Mouse (Mus musculus) testis, postnatal 10 days (tissue): Measurements from ENCODE around the gene Ugt1a1.

Experiments
- DNase-seq: peaks from one replicate; pipeline ENCODE4 v3.0.0; 2021; ENCODE audit warnings: low spot score

Gene Ugt1a1

DNA sequence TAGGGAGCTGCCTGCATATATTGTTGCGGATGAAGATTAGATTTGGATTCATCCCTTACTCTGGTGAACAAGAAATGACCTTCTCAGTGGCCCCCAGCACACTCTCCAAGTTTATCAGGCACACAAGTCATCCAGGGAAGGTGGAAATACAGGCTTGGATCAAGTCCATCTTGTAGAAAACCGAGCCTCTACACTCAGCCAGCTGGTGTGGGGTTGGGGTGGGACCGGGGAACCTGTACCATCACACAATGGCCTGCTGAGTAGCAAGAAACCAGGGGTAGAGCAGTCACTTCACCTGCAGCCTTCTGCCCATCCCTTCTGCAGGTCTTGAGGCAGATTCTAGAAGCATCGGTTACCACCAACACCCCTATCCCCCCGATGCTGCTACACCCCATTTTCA lies 22.9 kb downstream of the Ugt1a1 start:
- peak; percentile 55 for DNase-seq

DNA sequence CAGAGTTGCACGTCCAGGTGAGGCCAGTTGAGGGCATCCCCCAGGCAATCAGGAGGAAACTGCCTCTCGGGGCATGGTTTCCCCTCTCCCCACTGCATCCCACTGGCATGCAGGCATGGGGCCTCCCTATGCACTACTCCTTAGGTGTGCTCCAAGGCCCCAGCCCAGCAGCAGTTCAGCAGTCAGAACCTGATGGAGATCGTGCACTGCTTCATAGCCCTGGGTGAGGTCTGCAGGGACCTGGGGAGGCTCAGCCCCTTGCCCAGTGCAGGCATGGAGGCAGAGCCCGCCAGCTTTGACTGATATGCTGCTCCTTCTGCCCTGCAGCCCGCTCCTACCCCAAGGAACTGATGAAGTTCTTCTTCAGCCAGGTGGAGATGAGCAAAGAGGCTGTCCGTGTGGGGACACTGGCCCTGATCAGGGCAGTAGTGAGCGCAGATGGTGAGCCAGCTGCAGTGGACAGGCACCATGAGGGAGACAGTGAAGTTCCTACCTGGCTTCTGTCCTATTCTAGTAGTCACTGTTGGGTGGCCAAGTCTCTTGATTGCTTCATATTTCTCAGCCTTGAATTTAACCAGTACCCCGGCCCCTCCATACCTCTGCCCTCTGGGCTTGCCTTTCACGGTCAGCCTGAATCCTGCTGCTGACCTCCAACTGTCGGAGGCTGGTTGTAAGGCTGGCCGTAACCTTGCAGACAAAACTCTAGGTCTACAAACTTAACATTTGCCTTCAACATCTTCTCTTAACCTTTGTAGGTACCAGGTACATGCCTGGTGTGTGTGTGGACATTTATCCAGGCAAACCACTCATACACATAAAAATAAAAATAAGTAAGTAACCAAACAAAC lies 23.5 kb downstream of the Ugt1a1 start:
- DNase-seq = peak; percentile 66

DNA sequence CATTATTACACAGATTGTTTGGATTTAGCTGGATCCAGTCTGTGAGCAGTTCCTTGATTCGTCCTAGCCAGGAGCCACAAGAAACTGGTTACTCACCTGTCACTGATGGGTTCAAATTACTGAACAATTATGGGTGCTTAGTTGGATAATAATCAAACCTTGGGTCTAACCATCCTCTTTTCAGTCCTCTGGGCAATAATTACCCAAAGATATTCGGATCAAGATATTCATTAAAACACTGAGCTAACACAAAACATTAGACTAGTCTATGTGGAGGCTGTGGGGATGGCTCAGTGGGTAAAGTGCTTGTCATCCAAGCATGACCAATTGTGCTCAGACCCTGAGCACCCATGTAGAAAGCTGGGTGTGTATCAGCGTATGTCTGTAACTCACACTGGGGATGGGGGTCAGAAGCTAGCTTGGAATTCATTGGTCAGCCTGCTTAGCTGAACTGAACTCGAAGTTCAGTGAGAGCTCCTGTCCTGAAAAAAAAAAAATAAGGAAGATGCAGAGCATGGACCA lies 24.2 kb downstream of the Ugt1a1 start:
- DNase-seq = no peak

DNA sequence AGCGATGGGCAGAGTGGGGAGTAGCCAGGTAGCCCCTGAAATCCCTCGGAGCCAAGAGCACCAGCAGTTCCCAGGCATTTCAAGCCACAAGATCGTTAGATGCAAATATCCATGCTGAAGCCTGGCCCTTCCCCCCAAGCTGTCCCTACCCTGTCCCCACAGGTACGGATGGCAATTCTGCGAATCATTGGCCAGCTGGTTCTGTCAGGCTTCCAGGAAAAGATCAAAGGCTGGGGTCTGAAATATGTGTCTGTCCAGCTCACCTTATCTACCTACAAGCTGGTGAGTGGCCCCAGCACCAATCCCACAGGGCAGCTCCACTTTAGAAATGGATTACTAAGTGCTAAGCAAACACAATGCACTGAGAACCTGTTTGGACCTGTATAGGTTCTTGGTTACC lies 25.6 kb downstream of the Ugt1a1 start:
- DNase-seq = no peak

DNA sequence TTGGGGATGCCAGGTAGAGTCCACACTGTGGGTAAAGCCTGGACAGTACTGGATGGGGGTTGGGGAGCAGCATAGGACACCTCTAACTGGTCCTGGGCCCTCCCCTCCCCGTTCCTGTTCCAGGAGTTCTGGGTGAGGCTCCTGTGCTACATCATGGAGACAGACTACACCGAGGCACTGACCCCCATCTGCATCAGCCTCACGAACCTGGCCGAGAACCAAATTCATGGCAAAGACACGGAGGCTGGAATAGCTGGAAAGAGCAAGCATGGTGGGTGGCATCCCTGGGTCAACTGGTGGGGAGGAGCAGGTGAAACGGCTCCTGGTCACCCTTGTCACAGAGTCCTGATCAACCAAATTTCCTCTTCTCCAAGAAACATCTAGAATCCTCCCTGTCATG lies 27.0 kb downstream of the Ugt1a1 start:
- DNase-seq = peak; percentile 70

DNA sequence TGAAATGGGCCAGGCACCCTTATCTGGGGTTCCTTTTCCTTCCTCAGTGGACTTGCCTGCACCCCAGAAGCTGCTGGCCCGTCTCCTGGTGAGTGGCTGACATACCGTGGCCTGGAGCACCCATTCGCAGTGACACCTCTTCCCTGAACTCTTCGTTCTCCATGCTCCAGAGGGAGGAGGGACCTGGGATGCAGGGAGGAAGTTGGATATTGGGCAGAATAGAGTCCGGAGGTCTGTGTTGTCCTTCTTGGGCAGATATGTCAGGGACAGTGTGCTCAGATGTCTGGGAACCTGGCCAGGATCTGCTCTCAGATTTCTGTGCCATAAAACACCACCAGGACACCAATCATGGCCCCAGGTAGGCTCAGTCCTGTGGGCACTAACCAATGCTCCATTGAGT lies 28.3 kb downstream of the Ugt1a1 start:
- peak; percentile 65 for DNase-seq

DNA sequence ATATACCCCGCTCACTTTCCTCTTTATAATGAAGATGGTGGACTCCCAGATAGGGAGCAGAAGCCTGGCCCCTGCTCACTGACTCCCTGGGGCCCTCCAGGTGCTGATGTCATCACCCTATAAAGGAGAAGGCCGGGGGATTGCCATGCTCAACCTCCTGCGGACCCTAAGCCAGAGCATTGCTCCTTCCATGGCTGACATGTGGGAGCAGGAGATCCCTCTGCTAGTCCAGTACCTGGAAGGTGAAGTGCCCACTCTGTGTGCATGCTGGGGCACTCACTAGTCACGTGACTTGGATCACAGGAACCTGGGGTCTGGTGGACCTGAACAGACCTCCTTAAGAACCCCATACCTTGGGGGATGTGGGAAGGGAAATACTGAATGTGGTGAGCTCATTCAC lies 28.8 kb downstream of the Ugt1a1 start:
- peak; percentile 64 for DNase-seq

DNA sequence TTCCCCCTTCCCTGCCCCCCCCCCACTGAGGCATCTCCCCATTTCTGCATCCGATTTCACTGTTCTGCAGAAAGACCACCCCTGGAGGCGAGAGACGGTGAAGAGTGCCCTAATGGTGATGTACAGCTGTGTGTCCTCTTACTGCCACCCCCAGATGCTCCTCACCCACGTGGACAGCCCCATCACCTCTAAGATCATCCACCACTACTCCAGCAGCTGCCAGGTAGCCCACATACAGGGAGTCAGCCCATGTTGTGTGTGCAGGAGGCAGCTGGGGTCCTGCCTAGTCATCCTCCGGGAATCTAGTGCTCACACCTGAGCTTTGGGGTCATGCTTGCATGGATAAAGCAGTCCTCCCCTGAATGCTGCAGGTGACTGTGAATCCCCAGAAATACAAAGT lies 32.1 kb downstream of the Ugt1a1 start:
- DNase-seq = no peak

DNA sequence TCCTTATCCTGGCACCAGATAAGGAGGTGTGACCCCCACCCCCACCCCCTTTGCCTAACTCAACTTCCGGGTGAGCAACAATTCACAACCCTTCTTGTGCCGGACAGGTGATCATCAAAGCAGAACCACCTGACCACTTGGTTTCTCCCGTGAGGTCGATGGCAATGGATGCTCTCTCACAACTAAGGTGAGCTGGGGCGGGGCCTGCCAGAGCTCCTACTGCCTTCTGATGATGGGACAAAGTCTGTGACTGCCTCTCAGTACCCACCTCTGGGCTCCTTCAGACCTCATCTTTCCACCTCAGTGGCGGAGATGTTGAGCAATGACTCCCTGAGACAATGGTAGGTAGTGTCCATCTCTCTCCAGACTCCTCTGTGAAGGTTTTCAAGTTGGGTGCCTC lies 34.1 kb downstream of the Ugt1a1 start:
- peak; percentile 71 for DNase-seq

DNA sequence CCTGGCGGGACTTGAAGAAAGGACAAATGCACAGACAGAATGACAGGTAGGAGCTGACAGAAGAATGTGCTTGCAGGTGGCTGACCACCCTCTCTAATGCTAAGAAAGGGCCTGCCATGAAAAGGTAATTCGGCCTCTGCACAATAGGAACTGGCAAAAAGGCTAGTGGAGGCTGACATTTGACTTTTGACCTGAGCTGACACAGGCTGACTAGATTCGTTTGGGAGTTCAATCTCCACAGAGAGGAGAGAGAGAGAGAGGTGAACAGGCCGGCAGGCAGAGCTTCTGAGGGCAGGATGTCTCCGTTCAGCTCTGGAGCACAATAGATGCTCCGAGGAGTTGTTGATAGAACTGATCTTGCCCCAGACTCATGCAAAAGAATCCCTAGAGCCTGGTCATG lies 34.6 kb downstream of the Ugt1a1 start:
- no peak for DNase-seq

DNA sequence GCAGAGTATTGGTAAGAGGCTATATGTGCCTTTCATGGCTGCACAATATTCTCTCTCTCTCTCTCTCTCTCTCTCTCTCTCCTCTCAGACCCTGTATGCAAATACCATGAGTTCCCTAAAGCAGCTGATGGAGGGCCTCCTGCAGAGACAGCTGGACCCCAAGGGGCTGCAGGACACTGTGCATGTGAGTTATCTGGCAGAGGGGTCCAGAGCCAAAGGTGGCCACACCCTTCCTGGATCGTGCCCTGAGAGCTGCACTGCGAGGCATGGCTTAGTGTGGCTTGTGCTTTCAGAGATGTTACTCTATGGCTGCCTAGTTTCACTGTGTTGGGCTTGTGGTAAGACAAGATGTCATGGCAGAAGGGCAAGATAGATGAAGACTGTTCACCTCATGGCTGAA lies 35.9 kb downstream of the Ugt1a1 start:
- peak; percentile 65 for DNase-seq

DNA sequence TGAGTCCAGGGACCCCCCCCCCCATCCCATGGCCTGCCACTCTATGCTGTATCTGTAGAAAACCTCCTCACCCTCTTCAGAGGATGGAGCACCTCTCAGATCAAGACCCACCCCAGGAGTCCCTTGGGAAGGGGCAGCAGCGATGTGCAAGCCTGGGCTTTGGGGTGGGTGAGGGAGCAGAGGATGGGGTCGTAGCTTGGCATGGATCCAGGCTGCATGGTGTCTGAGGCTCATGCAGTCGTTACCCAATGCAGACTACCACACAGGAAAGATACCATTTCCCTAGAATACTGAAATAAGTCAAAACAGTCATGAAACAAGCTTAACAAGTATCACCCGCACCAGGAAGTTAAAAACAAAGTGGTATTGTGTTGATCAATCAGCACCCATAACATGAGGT lies 36.9 kb downstream of the Ugt1a1 start:
- peak; percentile 82 for DNase-seq

DNA sequence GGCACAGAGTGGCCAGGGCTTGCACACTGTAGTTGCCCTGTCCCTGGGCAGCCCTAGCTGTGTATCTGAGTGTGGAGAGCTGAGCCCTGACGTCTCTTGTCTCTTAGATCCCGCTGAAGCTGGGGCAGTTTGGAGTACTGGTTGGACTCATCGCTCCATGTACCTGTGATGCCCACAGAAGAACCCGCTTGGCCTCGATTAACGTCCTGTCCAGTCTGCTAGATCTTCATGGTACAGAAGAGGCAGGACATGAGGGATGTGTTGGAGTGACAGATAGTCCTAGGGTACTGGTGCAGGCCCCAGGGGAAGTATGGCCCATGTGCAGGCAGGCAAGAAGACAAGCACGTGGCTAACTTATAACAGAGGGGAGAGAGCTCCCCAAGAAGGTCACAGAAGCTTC lies 37.8 kb downstream of the Ugt1a1 start:
- DNase-seq = no peak

DNA sequence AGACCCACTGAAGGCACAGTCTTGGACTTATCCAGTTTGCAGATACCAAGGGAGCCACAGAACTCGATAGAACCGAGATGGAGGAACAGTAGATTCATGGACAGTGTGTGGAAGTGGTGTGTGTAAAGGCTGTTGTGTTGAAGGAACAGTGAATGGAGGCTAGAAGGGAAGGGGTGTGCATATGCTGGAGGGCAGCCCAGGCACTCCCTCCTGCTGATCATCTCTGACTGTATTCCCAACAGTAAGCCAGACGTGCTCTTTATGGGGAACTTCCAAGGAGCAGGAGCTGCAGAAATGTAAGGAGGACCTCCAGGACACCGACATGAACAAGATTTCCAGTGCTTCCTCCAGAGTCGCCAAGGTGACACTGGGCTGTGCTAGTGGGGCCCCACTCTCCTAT lies 38.3 kb downstream of the Ugt1a1 start:
- DNase-seq = no peak

DNA sequence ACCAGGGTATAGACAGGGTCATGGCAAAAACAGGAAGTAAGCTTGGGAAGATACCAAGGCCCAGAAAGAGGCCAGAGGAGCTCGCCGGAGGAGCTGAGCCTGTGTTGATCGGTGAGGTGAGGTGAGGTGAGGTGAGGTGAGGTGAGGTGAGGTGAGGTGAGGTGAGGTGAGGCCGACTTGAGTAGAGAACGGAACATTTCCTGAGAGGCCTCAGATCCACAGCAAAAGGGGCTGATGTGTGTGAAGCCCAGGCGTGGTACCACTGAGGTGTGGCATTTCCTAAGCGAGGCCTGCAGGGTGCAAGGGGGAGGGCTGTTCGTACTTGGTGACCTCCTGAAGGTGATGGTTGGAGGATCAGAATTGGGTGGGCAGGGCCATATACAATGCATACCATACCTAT lies 41.3 kb downstream of the Ugt1a1 start:
- no peak for DNase-seq

DNA sequence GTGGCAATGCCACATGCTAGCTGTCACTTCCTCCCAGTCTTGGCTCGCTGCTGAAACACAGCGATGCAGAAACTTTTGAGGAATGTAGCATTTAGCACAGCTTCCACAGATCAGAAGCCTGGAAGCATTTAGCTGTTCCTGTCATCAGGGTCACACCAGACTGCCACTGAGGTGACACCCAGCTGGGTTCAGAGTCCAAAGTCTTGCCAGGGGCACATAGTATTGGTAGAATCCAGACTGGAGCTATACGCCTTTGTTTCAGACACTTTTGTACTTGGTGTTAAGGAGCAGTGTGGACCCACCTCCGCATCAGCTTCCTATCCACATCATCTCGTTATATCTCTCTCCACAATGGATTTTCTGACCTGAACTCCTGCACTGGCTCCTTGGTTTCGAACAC lies 41.8 kb downstream of the Ugt1a1 start:
- no peak for DNase-seq

DNA sequence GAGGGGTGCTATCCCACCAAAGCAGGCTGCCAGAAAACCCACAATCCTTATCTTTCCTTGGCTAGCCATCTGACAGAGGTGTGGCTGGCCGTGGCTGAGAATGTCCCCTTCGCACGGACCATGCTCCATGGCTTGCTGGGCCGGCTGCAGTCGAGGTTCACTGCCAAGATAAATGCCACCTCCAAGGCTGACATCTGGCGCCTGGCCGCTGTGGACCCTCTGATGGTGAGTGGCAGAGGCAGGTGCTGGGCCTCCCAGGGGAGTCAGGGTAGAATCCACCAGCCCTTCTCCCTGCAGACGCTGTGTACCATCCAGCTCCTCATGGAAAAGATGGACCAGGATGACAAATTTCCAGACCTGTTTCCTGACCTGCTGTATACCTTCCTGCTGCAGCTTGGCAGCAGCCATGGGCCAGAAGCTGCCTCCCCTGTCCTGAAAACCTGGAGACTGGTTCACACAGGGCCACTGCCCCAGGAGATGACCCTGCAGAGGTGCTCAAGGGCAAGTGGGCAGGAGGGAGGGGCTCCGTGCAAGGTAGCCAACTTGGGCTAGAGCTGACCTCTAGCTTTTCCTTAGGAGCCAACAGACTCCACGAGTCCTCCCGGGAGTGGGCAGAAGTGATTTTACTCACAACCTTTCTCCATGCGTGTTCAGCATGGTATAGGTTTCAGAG lies 43.2 kb downstream of the Ugt1a1 start:
- DNase-seq = peak; percentile 77

DNA sequence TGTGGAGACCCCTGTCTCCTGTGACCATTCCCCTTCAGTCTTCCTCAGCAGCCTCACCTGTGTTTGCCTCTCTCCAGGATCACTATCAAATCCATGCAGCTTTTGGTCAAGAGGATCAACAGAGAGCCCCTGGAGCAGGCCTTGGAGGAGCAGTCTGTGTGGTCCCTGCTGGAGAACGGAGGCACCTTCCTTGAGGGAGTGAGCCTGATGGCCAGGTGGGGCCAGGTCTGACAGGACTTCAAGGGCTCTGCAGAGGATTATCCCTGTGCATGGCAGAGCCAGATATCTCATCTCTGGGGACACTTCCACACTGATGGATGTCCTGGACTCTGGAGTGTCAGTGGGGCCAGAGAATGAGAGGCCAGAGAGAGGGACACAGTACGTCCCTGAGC lies 43.7 kb downstream of the Ugt1a1 start:
- no peak for DNase-seq

DNA sequence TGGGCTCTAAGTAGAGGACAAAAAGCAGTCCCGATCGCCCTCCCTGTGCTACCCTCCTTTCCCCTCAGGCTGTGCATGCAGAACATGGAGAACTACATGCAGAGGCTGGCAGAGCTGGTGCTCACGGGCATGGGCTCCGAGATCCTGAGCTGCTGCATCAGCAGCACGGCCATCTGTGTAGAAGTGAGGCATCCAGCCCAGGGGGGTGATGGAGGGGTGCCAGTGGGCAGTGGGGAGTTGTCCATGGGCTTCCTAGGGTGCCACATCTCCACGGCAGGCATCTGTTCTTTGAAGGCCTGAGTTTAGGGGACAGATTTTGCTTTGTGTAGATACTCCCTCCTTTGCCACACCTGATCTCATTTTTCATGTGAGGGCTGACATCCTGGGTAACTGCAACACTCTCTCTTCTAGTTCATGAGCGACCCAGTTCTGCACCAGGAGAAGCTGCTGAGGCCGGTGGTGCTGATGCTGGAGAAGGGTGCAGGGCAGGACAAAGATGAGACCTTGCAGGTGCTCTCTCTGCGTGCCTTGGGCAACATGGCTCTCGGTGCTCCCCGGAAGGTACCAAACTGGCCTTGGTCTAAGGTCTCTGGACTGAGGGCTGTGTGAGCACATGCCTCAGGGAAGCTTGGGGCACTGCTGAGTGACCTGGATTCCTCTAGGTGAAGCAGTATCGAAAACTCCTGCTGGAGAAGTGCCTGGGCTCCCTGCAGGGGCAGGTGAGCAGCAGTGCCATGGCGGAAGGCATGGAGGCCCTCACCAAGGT lies 44.4 kb downstream of the Ugt1a1 start:
- DNase-seq = peak; percentile 80

DNA sequence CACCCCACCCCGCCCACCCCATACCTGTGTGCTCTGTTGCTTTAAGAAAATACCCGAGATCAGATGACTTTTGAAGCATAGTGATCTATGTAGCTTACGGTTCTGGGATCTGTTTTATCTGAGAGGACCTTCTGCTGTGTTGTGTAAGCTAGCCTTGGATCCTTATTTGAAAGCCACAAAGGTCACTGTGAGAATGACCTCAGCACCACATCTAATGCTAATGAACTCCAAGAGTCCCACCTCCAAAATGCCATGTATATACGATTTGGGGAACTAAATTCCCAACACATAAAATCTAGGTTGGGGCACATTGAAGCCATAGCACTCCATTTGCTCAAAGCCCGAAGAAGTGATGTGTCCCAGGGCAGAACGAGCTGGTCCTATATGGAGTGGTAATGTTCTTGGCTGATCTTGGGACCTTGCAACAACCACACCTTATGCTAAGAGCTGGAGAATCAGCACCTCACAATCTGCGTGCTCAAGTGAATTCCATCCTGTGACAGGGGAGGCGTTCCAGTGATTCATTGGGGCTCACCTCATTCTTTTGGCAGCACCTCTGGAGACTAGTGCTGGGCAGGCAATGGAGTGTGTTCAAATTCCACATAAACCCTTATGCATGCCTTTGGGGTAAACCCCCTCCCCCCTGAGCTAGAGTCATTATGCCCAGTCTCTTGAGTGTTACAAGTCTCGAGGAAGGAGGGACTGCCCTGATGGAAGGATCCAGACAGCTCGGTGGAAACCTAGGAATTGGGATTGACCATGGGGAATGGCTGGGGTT lies 45.3 kb downstream of the Ugt1a1 start:
- DNase-seq = no peak

DNA sequence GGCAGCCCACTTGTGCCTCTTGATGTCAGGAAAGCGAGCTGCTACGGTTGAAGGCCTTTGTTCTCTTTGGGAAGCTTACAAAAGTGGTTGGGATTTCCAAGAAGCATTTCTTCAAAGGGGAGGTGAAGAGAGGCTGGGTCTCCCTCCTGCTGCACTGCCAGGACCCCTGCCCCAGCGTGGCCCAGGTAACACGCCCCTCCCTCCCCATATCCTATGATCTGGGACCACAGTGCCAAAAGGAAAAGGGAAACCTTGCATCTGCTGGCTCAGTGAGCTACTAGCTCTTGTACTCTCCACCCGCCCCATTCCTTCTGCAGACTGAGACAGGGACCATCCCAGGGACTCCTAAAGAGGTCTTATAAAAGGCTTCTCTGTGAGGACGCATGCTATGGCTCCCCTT lies 45.9 kb downstream of the Ugt1a1 start:
- no peak for DNase-seq

DNA sequence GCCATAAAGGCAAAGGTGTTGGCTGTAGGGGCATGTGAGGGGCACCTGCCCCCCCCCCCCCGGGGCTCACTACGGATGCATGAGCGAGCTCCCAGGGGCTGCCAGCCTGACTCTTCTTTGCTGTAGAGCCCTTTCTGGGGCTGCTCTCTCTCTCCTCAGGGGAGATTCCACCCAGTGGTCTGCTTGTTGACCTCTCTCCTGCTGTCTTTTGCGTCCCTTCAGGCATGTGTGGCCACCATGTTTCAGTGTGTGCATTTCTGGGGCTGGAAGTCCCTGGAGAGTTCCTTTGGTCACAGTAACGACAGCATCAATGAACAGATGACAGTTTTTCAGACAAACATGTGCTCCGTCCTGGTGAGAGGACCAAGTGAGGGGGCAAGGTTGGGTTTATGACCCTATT lies 46.6 kb downstream of the Ugt1a1 start:
- DNase-seq = no peak
